Mouse (Mus musculus): Measurements from ENCODE around the gene Ccdc34. TPM values are rescaled to one million over a fixed set of nuclear protein-coding genes. Genes with fewer than 3 reads are reported as not detected.

Ccdc34 gene
- polyA plus RNA-seq, 1 experiment from 2014 or later: 38.7 TPM

GRCm38 (mm10) chr2:110179669-110180315 is 162.2 kb downstream of the Ccdc34 start:
- peak overlapping the region; percentile 4; the same call in 1 of the 2 replicates for H3K4me2 ChIP-seq (ENCODE audit: low read depth, low read length)
- no peaks in the 10 kb centered on the region for H3K9me3 ChIP-seq (ENCODE audit: control insufficient read depth, low read length)
- H3K4me3 ChIP-seq (ENCODE audit: low read length): no peak overlapping the region
- peaks cover 16% of the 10 kb centered on the region for H3K4me1 ChIP-seq (replicated peaks; ENCODE audit: control insufficient read depth, insufficient read depth, low read length)
- H3K27ac ChIP-seq (ENCODE audit: low read length): peak overlapping the region; percentile 58
- peaks cover 30% of the 10 kb centered on the region for H3K27me3 ChIP-seq (ENCODE audit: control insufficient read depth, insufficient read depth, low read depth, low read length)
- peak; percentile 90 for ATAC-seq (ENCODE audit: low read depth)
- WGBS: 10% methylated on average over 10 of the region's 10 CpGs
- no peaks in the 10 kb centered on the region for H3K36me3 ChIP-seq (ENCODE audit: control insufficient read depth, insufficient read depth, low read length)
- no peak overlapping the region for H3K9ac ChIP-seq (ENCODE audit: low read length)

GRCm38 (mm10) chr2:110180316-110180670 is 162.7 kb downstream of the Ccdc34 start:
- Histone ChIP-seq H3K27me3 (ENCODE audit: control insufficient read depth, insufficient read depth, low read depth, low read length) (peaks cover 30% of the 10 kb centered on the region), H3K27ac (ENCODE audit: low read length) (peak overlapping the region; percentile 33; the same call in 1 of the 2 replicates)
- peak; percentile 44 for ATAC-seq (ENCODE audit: low read depth)

GRCm38 (mm10) chr2:110181666-110182065 is 164.0 kb downstream of the Ccdc34 start:
- Histone ChIP-seq H3K4me2 (ENCODE audit: low read depth, low read length) (no peak overlapping the region), H3K4me3 (ENCODE audit: low read length) (no peak overlapping the region), H3K27me3 (ENCODE audit: control insufficient read depth, insufficient read depth, low read depth, low read length) (peaks cover 25% of the 10 kb centered on the region), H3K27ac (ENCODE audit: low read length) (no peak overlapping the region), H3K9me3 (ENCODE audit: control insufficient read depth, low read length) (no peaks in the 10 kb centered on the region), H3K4me1 (replicated peaks; ENCODE audit: control insufficient read depth, insufficient read depth, low read length) (peaks cover 16% of the 10 kb centered on the region), H3K9ac (ENCODE audit: low read length) (no peak overlapping the region), H3K36me3 (ENCODE audit: control insufficient read depth, insufficient read depth, low read length) (no peaks in the 10 kb centered on the region)
- WGBS: 69% methylated on average over 6 of the region's 6 CpGs
- ATAC-seq (ENCODE audit: low read depth): no peak

More at GRCm38 (mm10) chr2:110180316-110180670, 162.7 kb downstream of the Ccdc34 start:
- Histone ChIP-seq H3K4me2 (ENCODE audit: low read depth, low read length) (0 out of 2 replicates have a peak overlapping the region, but pooled peaks have one; percentile 4), H3K4me3 (ENCODE audit: low read length) (no peak overlapping the region), H3K36me3 (ENCODE audit: control insufficient read depth, insufficient read depth, low read length) (no peaks in the 10 kb centered on the region), H3K4me1 (replicated peaks; ENCODE audit: control insufficient read depth, insufficient read depth, low read length) (peaks cover 16% of the 10 kb centered on the region), H3K9me3 (ENCODE audit: control insufficient read depth, low read length) (no peaks in the 10 kb centered on the region), H3K9ac (ENCODE audit: low read length) (no peak overlapping the region)
- WGBS: 41% methylated on average over 7 of the region's 7 CpGs

GRCm38 (mm10) chr2:110182248-110182647 is 164.6 kb downstream of the Ccdc34 start:
- no peak for ATAC-seq (ENCODE audit: low read depth)
- no peak overlapping the region for H3K9ac ChIP-seq (ENCODE audit: low read length)
- no peak overlapping the region for H3K4me2 ChIP-seq (ENCODE audit: low read depth, low read length)
- H3K27ac ChIP-seq (ENCODE audit: low read length): no peak overlapping the region
- H3K9me3 ChIP-seq (ENCODE audit: control insufficient read depth, low read length): no peaks in the 10 kb centered on the region
- H3K4me1 ChIP-seq (replicated peaks; ENCODE audit: control insufficient read depth, insufficient read depth, low read length): peaks cover 13% of the 10 kb centered on the region
- 35% methylated on average over 6 of the region's 6 CpGs for WGBS
- H3K36me3 ChIP-seq (ENCODE audit: control insufficient read depth, insufficient read depth, low read length): no peaks in the 10 kb centered on the region
- H3K4me3 ChIP-seq (ENCODE audit: low read length): no peak overlapping the region
- H3K27me3 ChIP-seq (ENCODE audit: control insufficient read depth, insufficient read depth, low read depth, low read length): peaks cover 25% of the 10 kb centered on the region

- no peak for ATAC-seq (ENCODE audit: low read depth)
- 61% methylated on average over 4 of the region's 4 CpGs for WGBS
- H3K27ac ChIP-seq (ENCODE audit: low read length): no peak overlapping the region
- H3K4me3 ChIP-seq (ENCODE audit: low read length): no peak overlapping the region
- no peaks in the 10 kb centered on the region for H3K36me3 ChIP-seq (ENCODE audit: control insufficient read depth, insufficient read depth, low read length)
- no peaks in the 10 kb centered on the region for H3K9me3 ChIP-seq (ENCODE audit: control insufficient read depth, low read length)
- H3K4me1 ChIP-seq (replicated peaks; ENCODE audit: control insufficient read depth, insufficient read depth, low read length): peaks cover 8% of the 10 kb centered on the region
- peaks cover 28% of the 10 kb centered on the region for H3K27me3 ChIP-seq (ENCODE audit: control insufficient read depth, insufficient read depth, low read depth, low read length)
- no peak overlapping the region for H3K4me2 ChIP-seq (ENCODE audit: low read depth, low read length)
- H3K9ac ChIP-seq (ENCODE audit: low read length): no peak overlapping the region
Observed at GRCm38 (mm10) chr2:110182795-110183486, 165.3 kb downstream of the Ccdc34 start.

- H3K9me3 ChIP-seq (ENCODE audit: control insufficient read depth, low read length): no peaks in the 10 kb centered on the region
- no peak overlapping the region for H3K27ac ChIP-seq (ENCODE audit: low read length)
- H3K4me2 ChIP-seq (ENCODE audit: low read depth, low read length): no peak overlapping the region
- no peak overlapping the region for H3K9ac ChIP-seq (ENCODE audit: low read length)
- WGBS: 95% methylated on average over 1 of the region's 1 CpGs
- no peak overlapping the region for H3K4me3 ChIP-seq (ENCODE audit: low read length)
- H3K36me3 ChIP-seq (ENCODE audit: control insufficient read depth, insufficient read depth, low read length): no peaks in the 10 kb centered on the region
- no peak for ATAC-seq (ENCODE audit: low read depth)
- H3K27me3 ChIP-seq (ENCODE audit: control insufficient read depth, insufficient read depth, low read depth, low read length): peaks cover 31% of the 10 kb centered on the region
- peaks cover 8% of the 10 kb centered on the region for H3K4me1 ChIP-seq (replicated peaks; ENCODE audit: control insufficient read depth, insufficient read depth, low read length)
Observed at GRCm38 (mm10) chr2:110184071-110184470, 166.5 kb downstream of the Ccdc34 start.

GRCm38 (mm10) chr2:110186427-110186980 is 168.9 kb downstream of the Ccdc34 start:
- Histone ChIP-seq H3K9ac (ENCODE audit: low read length) (no peak overlapping the region), H3K36me3 (ENCODE audit: control insufficient read depth, insufficient read depth, low read length) (no peaks in the 10 kb centered on the region), H3K27me3 (ENCODE audit: control insufficient read depth, insufficient read depth, low read depth, low read length) (peaks cover 35% of the 10 kb centered on the region), H3K4me2 (ENCODE audit: low read depth, low read length) (no peak overlapping the region), H3K27ac (ENCODE audit: low read length) (no peak overlapping the region), H3K9me3 (ENCODE audit: control insufficient read depth, low read length) (no peaks in the 10 kb centered on the region), H3K4me3 (ENCODE audit: low read length) (no peak overlapping the region), H3K4me1 (replicated peaks; ENCODE audit: control insufficient read depth, insufficient read depth, low read length) (0 out of 2 replicates have a peak, but pooled peaks cover 2% of the 10 kb centered on the region)
- ATAC-seq (ENCODE audit: low read depth): no peak
- 27% methylated on average over 6 of the region's 6 CpGs for WGBS

- Histone ChIP-seq H3K9me3 (ENCODE audit: control insufficient read depth, low read length) (no peaks in the 10 kb centered on the region), H3K4me1 (replicated peaks; ENCODE audit: control insufficient read depth, insufficient read depth, low read length) (peaks cover 4% of the 10 kb centered on the region; the same call in 1 of the 2 replicates), H3K4me3 (ENCODE audit: low read length) (no peak overlapping the region), H3K9ac (ENCODE audit: low read length) (no peak overlapping the region), H3K27ac (ENCODE audit: low read length) (no peak overlapping the region), H3K36me3 (ENCODE audit: control insufficient read depth, insufficient read depth, low read length) (no peaks in the 10 kb centered on the region), H3K4me2 (ENCODE audit: low read depth, low read length) (no peak overlapping the region), H3K27me3 (ENCODE audit: control insufficient read depth, insufficient read depth, low read depth, low read length) (peaks cover 24% of the 10 kb centered on the region)
- 72% methylated on average over 4 of the region's 4 CpGs for WGBS
- no peak for ATAC-seq (ENCODE audit: low read depth)
Observed at GRCm38 (mm10) chr2:110188696-110189397, 171.2 kb downstream of the Ccdc34 start.

- no peak for ATAC-seq (ENCODE audit: low read depth)
- H3K27ac ChIP-seq (ENCODE audit: low read length): no peak overlapping the region
- H3K4me3 ChIP-seq (ENCODE audit: low read length): no peak overlapping the region
- no peaks in the 10 kb centered on the region for H3K36me3 ChIP-seq (ENCODE audit: control insufficient read depth, insufficient read depth, low read length)
- no peak overlapping the region for H3K4me2 ChIP-seq (ENCODE audit: low read depth, low read length)
- H3K9me3 ChIP-seq (ENCODE audit: control insufficient read depth, low read length): no peaks in the 10 kb centered on the region
- H3K4me1 ChIP-seq (replicated peaks; ENCODE audit: control insufficient read depth, insufficient read depth, low read length): peaks cover 4% of the 10 kb centered on the region; the same call in 1 of the 2 replicates
- WGBS: 90% methylated on average over 2 of the region's 2 CpGs
- peaks cover 25% of the 10 kb centered on the region for H3K27me3 ChIP-seq (ENCODE audit: control insufficient read depth, insufficient read depth, low read depth, low read length)
- H3K9ac ChIP-seq (ENCODE audit: low read length): no peak overlapping the region
Observed at GRCm38 (mm10) chr2:110190416-110190815, 172.8 kb downstream of the Ccdc34 start.
